Mouse (Mus musculus) regulatory T cell (primary cell): Measurements from ENCODE around the gene Thsd7b.

Experiments used
- in situ Hi-C: fragments of 300-600 bp; cut with MboI, MseI; formaldehyde crosslinking; loops from one replicate; pipeline ENCODE4 v1.15.1; 2025; ENCODE audit warnings: high pct_unique_total_duplicates

The Thsd7b gene

DNA sequence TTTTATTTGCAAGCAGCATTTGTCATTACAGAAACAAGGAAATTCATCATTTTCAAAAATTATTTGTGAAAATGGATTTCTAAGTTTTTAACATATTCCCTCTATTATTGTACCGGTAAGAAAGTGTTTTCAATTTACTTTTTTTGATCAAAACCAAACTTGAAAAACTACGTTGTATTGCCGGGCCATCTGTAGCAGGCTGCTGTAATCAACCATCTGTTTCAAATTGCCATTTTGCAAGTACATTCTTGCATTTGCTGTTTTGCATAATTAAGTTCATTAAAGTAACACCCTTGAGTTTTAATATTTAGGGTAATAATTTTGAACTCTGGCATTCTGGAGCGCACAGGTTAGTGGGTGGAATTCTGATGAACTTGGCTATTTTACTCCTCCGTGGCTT is 246.6 kb downstream of the Thsd7b start:
- in situ Hi-C loops: no loop called here

GRCm38 (mm10) chr1:129526967-129527366 is 253.9 kb downstream of the Thsd7b start:
- in situ Hi-C loops: no loop called here

GRCm38 (mm10) chr1:129532206-129532605 is 259.1 kb downstream of the Thsd7b start:
- in situ Hi-C loops: no loop called here

GRCm38 (mm10) chr1:129538508-129538907 is 265.4 kb downstream of the Thsd7b start:
- in situ Hi-C loops: no loop called here

DNA sequence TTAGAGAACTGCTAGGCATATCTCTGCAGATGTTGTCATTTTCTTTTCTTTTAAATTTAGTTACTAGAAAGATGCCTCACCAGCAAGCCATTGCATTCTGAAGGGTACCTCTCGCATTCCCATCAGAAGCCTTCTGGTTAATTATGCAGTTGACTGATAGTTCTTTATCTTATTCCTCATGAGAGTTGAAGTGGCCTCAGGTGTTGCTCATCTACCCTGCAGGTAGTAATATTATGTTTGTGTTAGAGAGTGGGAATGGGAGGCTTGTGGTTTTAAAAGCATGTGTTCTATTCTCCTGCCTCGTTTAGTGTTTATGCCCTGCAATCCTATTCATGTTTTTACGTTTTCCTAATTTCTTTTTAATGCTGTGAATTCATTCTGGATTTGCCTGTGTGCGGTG is 265.9 kb downstream of the Thsd7b start:
- in situ Hi-C loops: no loop called here

DNA sequence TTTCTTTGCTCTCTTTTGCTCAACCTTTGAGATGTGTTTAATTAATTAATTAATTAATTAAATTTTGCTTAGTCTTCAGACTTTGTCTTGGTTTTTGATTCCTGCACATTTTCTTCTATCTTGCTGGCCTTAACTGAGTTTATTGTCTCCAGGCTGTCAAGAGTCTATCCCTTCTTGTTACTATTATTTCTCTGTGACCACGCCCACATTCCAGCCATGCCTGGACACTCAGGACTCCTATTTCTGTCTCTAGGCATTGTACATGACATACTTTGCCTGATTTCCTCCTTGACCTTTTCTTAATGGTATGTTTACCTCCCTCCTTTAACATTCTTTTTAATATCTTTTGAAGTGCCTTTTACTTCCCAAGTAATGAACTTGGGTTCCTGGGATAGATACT is 267.6 kb downstream of the Thsd7b start:
- in situ Hi-C loops: no loop called here

GRCm38 (mm10) chr1:129542563-129543146 is 269.6 kb downstream of the Thsd7b start:
- in situ Hi-C loops: no loop called here

DNA sequence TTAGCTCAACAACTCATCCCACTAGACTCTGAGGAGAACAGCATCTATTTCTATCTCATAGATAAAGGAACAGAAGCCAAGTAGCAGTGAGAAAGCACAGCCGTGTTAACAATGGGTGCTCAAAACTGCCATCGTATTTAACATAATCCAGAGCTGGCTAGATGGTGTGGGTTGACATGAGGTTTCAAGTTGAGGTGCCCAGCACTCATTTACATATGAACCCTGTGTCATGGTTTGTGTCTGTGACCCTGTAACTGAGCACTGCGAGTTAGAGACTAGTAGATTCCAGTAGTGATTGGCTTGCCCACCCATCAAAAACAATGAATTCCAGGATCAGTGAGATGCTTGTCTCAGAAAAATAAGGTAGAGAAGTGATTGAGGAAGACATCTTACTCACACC is 270.1 kb downstream of the Thsd7b start:
- in situ Hi-C loops: no loop called here

DNA sequence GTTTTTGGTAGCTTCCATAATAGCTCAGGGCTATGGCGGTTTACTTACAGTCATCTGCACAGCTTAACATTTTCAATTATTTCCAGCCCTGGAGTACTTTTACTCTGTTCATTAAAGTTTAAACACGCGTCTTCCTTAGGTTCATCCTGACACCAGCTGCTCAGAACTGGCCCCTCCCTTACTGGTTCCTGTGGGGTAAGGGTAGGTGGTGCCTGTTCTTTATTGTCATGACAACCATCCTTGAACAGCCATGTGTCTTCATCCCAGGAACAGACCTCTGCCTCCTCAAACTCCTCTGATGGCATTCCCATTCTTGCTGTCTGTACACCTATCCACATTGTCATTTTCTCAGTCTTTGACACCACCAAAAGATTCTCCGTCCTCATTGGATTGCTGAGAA is 285.0 kb downstream of the Thsd7b start:
- in situ Hi-C loops: no loop called here

DNA sequence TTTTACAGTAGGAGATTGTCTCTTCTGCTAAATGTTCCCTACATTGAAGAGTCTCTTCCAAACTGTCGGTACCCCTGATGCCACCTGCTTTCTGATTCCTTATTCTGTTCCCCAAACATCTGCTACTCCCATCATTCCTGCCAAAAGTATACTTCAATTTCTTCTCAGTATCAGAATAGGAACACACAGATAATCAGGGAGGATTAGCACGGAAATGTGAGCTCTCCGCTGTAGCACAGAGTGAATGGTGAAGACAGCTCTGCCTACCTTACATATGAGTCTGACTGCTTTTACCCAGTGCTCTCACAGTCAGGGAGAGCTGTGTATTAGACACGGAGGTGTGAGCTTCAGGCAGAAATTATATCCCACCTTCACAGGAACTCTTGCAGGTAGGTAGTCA is 286.0 kb downstream of the Thsd7b start:
- in situ Hi-C loops: no loop called here

DNA sequence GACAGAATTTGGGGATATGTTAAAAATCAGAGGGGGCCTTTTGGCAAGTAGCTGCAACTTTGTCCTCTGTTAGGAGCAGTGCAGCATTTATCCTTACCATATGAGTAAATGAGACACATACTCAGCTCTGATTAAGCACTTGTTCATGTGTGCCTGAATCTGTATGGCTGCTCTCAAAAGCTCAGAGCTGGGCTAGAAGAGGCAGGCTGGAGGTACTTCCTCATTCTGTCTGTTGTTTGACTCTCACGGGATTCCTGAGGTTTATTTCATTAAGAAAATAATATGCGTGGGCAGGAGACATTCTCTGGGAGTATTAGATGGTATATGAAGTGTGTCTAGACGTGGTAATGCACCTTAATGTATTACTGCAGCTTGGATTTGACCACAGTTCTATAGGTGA is 286.7 kb downstream of the Thsd7b start:
- in situ Hi-C loops: no loop called here

- in situ Hi-C loops: no loop called here
These were observed 289.6 kb downstream of the Thsd7b start for GRCm38 (mm10) chr1:129562707-129563106.

DNA sequence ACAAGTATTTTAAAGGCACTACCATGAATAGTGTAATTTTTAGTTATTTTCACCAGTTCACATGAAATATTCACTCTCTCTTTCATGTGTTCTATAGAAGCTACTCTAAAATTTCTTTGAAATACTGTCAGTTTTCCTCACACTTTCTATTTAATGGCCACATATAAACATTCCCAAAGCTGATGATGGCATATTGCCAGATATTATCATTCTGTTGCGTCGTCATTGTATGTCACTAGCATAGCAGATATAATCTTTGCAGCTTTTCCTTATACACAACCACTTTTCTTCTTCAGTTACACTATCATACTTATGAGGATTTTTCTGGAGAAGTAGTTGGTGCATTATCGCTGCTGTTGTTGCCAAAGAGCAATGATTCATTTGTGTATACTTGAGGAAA is 297.4 kb downstream of the Thsd7b start:
- in situ Hi-C loops: loop anchor here (10.0 kb wide), 1 partner anchor 246 kb away; no protein-coding TSS in a partner anchor

GRCm38 (mm10) chr1:129579955-129580354 is 306.9 kb downstream of the Thsd7b start:
- in situ Hi-C loops: loop anchor here (10.0 kb wide), 1 partner anchor 255 kb away; no protein-coding TSS in a partner anchor

GRCm38 (mm10) chr1:129586635-129587034 is 313.5 kb downstream of the Thsd7b start:
- in situ Hi-C loops: no loop called here

- in situ Hi-C loops: no loop called here
These were observed 316.4 kb downstream of the Thsd7b start for GRCm38 (mm10) chr1:129589366-129590002.

DNA sequence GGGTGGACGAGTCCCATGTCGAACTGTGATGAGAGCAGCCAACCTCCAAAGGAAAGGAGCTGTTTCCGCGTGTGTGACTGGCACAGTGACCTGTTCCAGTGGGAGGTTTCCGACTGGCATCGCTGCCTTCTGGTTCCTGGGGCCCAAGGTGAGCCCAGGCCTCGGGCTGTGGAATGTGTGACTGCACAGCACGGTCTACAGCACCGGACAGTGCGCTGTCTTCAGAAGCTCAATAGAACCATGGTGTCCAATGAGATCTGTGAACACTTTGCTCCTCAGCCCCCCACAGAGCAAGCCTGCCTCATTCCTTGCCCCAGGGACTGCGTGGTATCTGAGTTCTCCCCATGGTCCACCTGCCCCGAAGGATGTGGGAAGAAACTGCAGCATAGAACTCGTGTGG is 322.3 kb downstream of the Thsd7b start:
- in situ Hi-C loops: no loop called here

GRCm38 (mm10) chr1:129600933-129601332 is 327.8 kb downstream of the Thsd7b start:
- in situ Hi-C loops: no loop called here

DNA sequence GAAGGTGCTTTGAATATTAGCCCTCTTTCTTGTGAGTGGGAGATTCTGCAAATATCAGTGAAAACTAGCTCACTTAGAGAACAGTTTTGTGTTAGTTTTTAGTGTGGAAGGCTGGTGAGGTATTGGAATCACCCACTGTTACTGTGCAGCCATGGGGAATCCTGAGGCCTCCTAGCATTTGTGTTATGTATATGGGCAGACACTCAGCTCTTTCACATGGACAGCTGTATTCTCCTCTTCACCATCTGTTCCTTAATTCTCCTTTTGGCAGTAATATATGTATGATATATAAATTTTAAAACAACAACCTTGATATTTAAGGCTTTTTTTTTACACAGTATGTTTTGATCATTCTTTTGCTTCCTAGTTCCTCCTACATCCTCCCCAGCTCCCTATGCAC is 329.2 kb downstream of the Thsd7b start:
- in situ Hi-C loops: no loop called here

DNA sequence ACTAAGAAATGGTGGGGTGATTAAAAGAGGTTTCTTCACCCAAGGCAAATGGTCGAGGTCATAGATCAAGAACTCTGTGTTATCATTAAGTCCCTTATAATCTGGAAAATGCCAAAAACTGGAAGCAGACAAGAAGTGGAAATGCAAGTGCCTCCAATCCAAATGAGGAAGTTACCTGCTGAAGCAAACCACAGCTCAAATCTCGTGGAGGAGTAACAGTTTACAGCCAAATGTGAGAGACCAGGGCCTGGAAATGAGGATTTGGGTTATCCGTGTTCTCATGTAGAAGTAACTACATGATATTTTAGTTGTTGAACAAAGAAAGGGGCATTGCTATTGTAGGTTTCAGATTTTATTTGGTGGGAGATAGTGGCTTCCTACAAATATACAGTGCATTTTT is 335.3 kb downstream of the Thsd7b start:
- in situ Hi-C loops: no loop called here

- in situ Hi-C loops: no loop called here
These were observed 343.0 kb downstream of the Thsd7b start for GRCm38 (mm10) chr1:129616080-129616479.

- in situ Hi-C loops: no loop called here
These were observed 346.6 kb downstream of the Thsd7b start for GRCm38 (mm10) chr1:129619440-129620301.

- in situ Hi-C loops: no loop called here
These were observed 351.4 kb downstream of the Thsd7b start for GRCm38 (mm10) chr1:129624519-129624918.
